20 mouse cellular contexts compared by ENCODE assay signal in genomic region chr9:43312190-43312589, GRCm38 (mm10). TPM values are rescaled to one million over a fixed set of nuclear protein-coding genes. Genes with fewer than 3 reads are reported as not detected.
DNase-seq lines count a peak whose midpoint lies in the region; ATAC-seq lines count a peak whose summit lies in the region.
"Had no signal": no experiment of that assay in that cellular context is flagged by ENCODE, and none has a peak within 500 bp of the region (broad histone marks: within the 10 kb centered on the region; RNA-seq: fewer than 3 reads in every experiment).

No protein-coding gene starts in this region.

- H3K4me3 ChIP-seq in forebrain, embryonic 10.5 days: no peak overlapping the region
- H3K4me3 ChIP-seq in forebrain, embryonic 15.5 days: no peak overlapping the region
- H3K4me3 ChIP-seq in stomach, embryonic 16.5 days (replicated peaks; ENCODE audit: low read length): peak overlapping the region; percentile 31
- H3K4me3 ChIP-seq: forebrain, embryonic 12.5 days; gastrocnemius, adult 2 months; hindbrain, embryonic 13.5 days; liver, embryonic 12.5 days; megakaryocyte, embryonic 14.5 days; neural tube, embryonic 12.5 days had no signal

- no peak overlapping the region for H3K4me2 ChIP-seq in forebrain, embryonic 15.5 days (replicated peaks)
- peak overlapping the region; percentile 38; the same call in 1 of the 2 replicates for H3K4me2 ChIP-seq in stomach, embryonic 16.5 days (ENCODE audit: low read depth, low read length)
- H3K4me2 ChIP-seq: forebrain, embryonic 12.5 days; hindbrain, embryonic 13.5 days; liver, embryonic 12.5 days; neural tube, embryonic 12.5 days had no signal

- H3K4me1 ChIP-seq in forebrain, embryonic 10.5 days: peaks cover 28% of the 10 kb centered on the region
- no peaks in the 10 kb centered on the region for H3K4me1 ChIP-seq in forebrain, embryonic 15.5 days
- no peaks in the 10 kb centered on the region for H3K4me1 ChIP-seq in stomach, embryonic 16.5 days (ENCODE audit: control insufficient read depth, insufficient read depth, low read length)
- H3K4me1 ChIP-seq: liver, embryonic 12.5 days; megakaryocyte, embryonic 14.5 days; neural tube, embryonic 12.5 days had no signal

- ATAC-seq in forebrain, embryonic 15.5 days (replicated peaks): no peak
- ATAC-seq in stomach, embryonic 16.5 days (ENCODE audit: insufficient read depth, low FRiP score): no peak
- ATAC-seq in cerebellum, adult (ENCODE audit: insufficient number of reproducible peaks, low FRiP score, low TSS enrichment): no peak
- ATAC-seq: intestine, embryonic 16.5 days; liver, embryonic 12.5 days; lung, postnatal 0 days had no signal

- no peaks in the 10 kb centered on the region for H3K36me3 ChIP-seq in forebrain, embryonic 10.5 days (replicated peaks)
- no peaks in the 10 kb centered on the region for H3K36me3 ChIP-seq in forebrain, embryonic 15.5 days
- no peaks in the 10 kb centered on the region for H3K36me3 ChIP-seq in stomach, embryonic 16.5 days (ENCODE audit: control insufficient read depth, insufficient read depth, low read length)
- H3K36me3 ChIP-seq: forebrain, embryonic 12.5 days; hindbrain, embryonic 13.5 days; liver, embryonic 12.5 days; neural tube, embryonic 12.5 days had no signal

- H3K9me3 ChIP-seq in forebrain, embryonic 10.5 days: no peaks in the 10 kb centered on the region
- no peaks in the 10 kb centered on the region for H3K9me3 ChIP-seq in forebrain, embryonic 15.5 days
- H3K9me3 ChIP-seq in stomach, embryonic 16.5 days (replicated peaks; ENCODE audit: control insufficient read depth, low read length): no peaks in the 10 kb centered on the region
- H3K9me3 ChIP-seq: forebrain, embryonic 12.5 days; hindbrain, embryonic 13.5 days; liver, embryonic 12.5 days; megakaryocyte, embryonic 14.5 days; neural tube, embryonic 12.5 days had no signal

- intact Hi-C loops in left cerebral cortex, postnatal 14 days (cut with DNase I): no loop called here

- WGBS in forebrain, embryonic 10.5 days: 85% methylated on average over 7 of the region's 7 CpGs
- 79% methylated on average over 7 of the region's 7 CpGs for WGBS in forebrain, embryonic 15.5 days
- WGBS in stomach, embryonic 16.5 days: 65% methylated on average over 7 of the region's 7 CpGs

- DNase-seq in forebrain, embryonic 10.5 days (ENCODE audit: extremely low spot score, low spot score): no peak
- peak; percentile 32 for DNase-seq in right cerebral cortex, adult 18-20 months
- no peak for DNase-seq in right cerebral cortex, postnatal 14 days
- peak; percentile 27 to 64 for DNase-seq in left cerebral cortex, postnatal 14 days (ENCODE audit: low spot score in 2 of 2)
- DNase-seq in kidney, adult 8-10 months: no peak
- DNase-seq: adrenal gland, postnatal 25 days; cerebellum, postnatal 14 days; gastrocnemius, adult 2 months; kidney, postnatal 10 days had no signal

- H3K27me3 ChIP-seq in forebrain, embryonic 10.5 days (ENCODE audit: poor library complexity, severe bottlenecking): peaks cover 17% of the 10 kb centered on the region
- no peaks in the 10 kb centered on the region for H3K27me3 ChIP-seq in forebrain, embryonic 15.5 days
- H3K27me3 ChIP-seq in stomach, embryonic 16.5 days (ENCODE audit: control insufficient read depth, insufficient read depth, low read length): no peaks in the 10 kb centered on the region
- H3K27me3 ChIP-seq: neural tube, embryonic 12.5 days had no signal

- H3K27ac ChIP-seq in forebrain, embryonic 10.5 days: 0 out of 2 replicates have a peak overlapping the region, but pooled peaks have one; percentile 25
- no peak overlapping the region for H3K27ac ChIP-seq in forebrain, embryonic 15.5 days (replicated peaks)
- peak overlapping the region; percentile 77 for H3K27ac ChIP-seq in stomach, embryonic 16.5 days (ENCODE audit: low read length)
- H3K27ac ChIP-seq: forebrain, embryonic 12.5 days; gastrocnemius, adult 2 months; hindbrain, embryonic 13.5 days; liver, embryonic 12.5 days; neural tube, embryonic 12.5 days had no signal

- no peak overlapping the region for H3K9ac ChIP-seq in forebrain, embryonic 15.5 days (replicated peaks)
- no peak overlapping the region for H3K9ac ChIP-seq in stomach, embryonic 16.5 days (ENCODE audit: low read length)
- H3K9ac ChIP-seq: forebrain, embryonic 12.5 days; hindbrain, embryonic 13.5 days; liver, embryonic 12.5 days; neural tube, embryonic 12.5 days had no signal

RNA-seq across cellular contexts. Expression of gene Trim29, which starts 1.5 kb away (rescaled TPM):
- polyA plus RNA-seq in forebrain, embryonic 10.5 days (2016; fragmentation: Nextera tagmentation; extraction: Ambion mirVana): 1.2 and 1.4 TPM in 2 replicates
- 0.06 TPM in 1 of 2 replicates, not detected in the other for polyA plus RNA-seq in forebrain, embryonic 15.5 days (2015; fragmentation: Nextera tagmentation; extraction: Ambion mirVana)
- under 1 TPM; 0.22 to 0.23 TPM for total RNA-seq in left cerebral cortex, postnatal 14 days (2021)
- polyA plus RNA-seq in stomach, embryonic 16.5 days (2015; fragmentation: Nextera tagmentation; extraction: Ambion mirVana): 54.1 and 69.6 TPM in 2 replicates
- total RNA-seq: gastrocnemius, adult 2 months; heart, adult 8-10 months had no signal
- polyA plus RNA-seq: hindbrain, embryonic 13.5 days; liver, embryonic 12.5 days had no signal

Comparison
In these comparisons a context has a peak if more than half of its experiments do, and no peak if none do; other contexts are left out.
1. DNase-seq: peak in right cerebral cortex, adult 18-20 months (single experiment) and left cerebral cortex, postnatal 14 days (2 of 2); none in forebrain, embryonic 10.5 days (single experiment), right cerebral cortex, postnatal 14 days (single experiment) and kidney, adult 8-10 months (0 of 2).
2. RNA of gene Trim29, which starts 1.5 kb away (polyA plus RNA-seq): 54.1 to 69.6 TPM in stomach, embryonic 16.5 days; 1.2 to 1.4 TPM in forebrain, embryonic 10.5 days and 0.06 TPM in forebrain, embryonic 15.5 days; every median in the first group is over 10 times any median in the second.